Mouse (Mus musculus) spleen, adult 2 months (tissue): ENCODE data around the gene Lenep.

Experiments used
- CTCF ChIP-seq: fragments of 200-500 bp; IDR thresholded peaks from 2 replicates; pipeline ENCODE4 v1.5.1; 2011; ENCODE audit warnings: mild to moderate bottlenecking, inconsistent platforms; ENCODE audit not compliant: insufficient read depth, insufficient read length, insufficient replicate concordance; ENCODE audit errors: extremely low read depth
- POLR2A ChIP-seq: fragments of 200-500 bp; IDR thresholded peaks from 2 replicates; pipeline ENCODE4 v1.6.1; 2011; ENCODE audit warnings: low read depth, low read length, inconsistent platforms

GRCm38 (mm10) chr3:89409701-89410100, 7.1 kb upstream of the Lenep start:
- TF ChIP-seq CTCF = no peak
- no peak for TF ChIP-seq POLR2A
